Mouse (Mus musculus) myocyte (in vitro differentiated cells): ENCODE results near the gene Car3.

ENCODE experiments used
- CEBPB ChIP-seq: IDR thresholded peaks from 2 replicates; pipeline ENCODE4 v1.6.1; 2011; ENCODE audit warnings: mild to moderate bottlenecking, moderate library complexity; ENCODE audit not compliant: poor library complexity, insufficient read depth, severe bottlenecking
- E2F4 ChIP-seq: IDR thresholded peaks from one replicate; pipeline ENCODE4 v1.6.1; 2011; ENCODE audit warnings: mild to moderate bottlenecking, control low read depth, moderate library complexity; ENCODE audit not compliant: insufficient read depth
- MAX ChIP-seq: IDR thresholded peaks from one replicate; pipeline ENCODE4 v1.6.1; 2011; ENCODE audit warnings: low read depth, mild to moderate bottlenecking, control low read depth
- MYOG ChIP-seq, 3 experiments: IDR thresholded peaks; one replicate each; pipeline ENCODE4 v1.6.1; 2011; ENCODE audit warnings: control low read depth in 2 of 3, low read depth in 2 of 3, mild to moderate bottlenecking in 2 of 3; ENCODE audit not compliant: insufficient read length in 2 of 3, control insufficient read depth in 1 of 3, insufficient read depth in 1 of 3
- POLR2A ChIP-seq: IDR thresholded peaks from one replicate; pipeline ENCODE4 v1.6.1; 2011; ENCODE audit warnings: low read depth, mild to moderate bottlenecking, control low read depth, moderate library complexity; ENCODE audit not compliant: insufficient read length
- POLR2AphosphoS2 ChIP-seq: IDR thresholded peaks from one replicate; pipeline ENCODE4 v1.6.1; 2011; ENCODE audit warnings: low read depth, control low read depth; ENCODE audit not compliant: insufficient read length
- SRF ChIP-seq: IDR thresholded peaks from one replicate; pipeline ENCODE4 v1.6.1; 2011; ENCODE audit warnings: low read depth; ENCODE audit not compliant: control insufficient read depth, insufficient read length
- TCF12 ChIP-seq: IDR thresholded peaks from one replicate; pipeline ENCODE4 v1.6.1; 2011; ENCODE audit warnings: mild to moderate bottlenecking, control low read depth; ENCODE audit not compliant: poor library complexity, insufficient read depth, severe bottlenecking
- USF1 ChIP-seq: IDR thresholded peaks from one replicate; pipeline ENCODE4 v1.6.1; 2011; ENCODE audit warnings: low read depth, mild to moderate bottlenecking, control low read depth, moderate library complexity

DNA sequence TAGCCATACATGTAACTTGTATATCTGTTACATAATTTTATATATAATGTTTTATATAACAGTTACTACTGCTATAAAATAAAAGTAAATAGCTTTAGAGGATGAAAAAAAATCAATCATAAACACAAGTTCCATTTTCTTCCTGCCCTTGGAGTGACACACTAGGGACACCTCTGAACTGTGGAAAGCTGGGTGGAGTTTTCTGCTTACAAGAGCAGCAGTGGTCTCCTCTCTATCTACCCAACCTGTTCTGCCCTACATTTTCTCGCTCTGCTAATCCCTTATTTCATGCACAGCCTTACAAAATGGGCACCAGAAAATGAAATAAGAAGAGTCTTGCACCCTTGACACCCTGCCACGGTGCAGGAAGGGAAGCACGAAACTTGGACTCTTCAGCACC is 16.0 kb downstream of the Car3 start:
- no peak for TF ChIP-seq TCF12
- TF ChIP-seq POLR2A, result no peak
- TF ChIP-seq MAX, result no peak
- no peak for TF ChIP-seq POLR2AphosphoS2
- TF ChIP-seq CEBPB, result no peak
- TF ChIP-seq USF1, result no peak
- TF ChIP-seq E2F4, result no peak
- no peak for TF ChIP-seq SRF
- no peak for TF ChIP-seq MYOG (IDR thresholded peaks at IDR 0.05; ENCODE audit: control insufficient read depth in 1 of 3, insufficient read depth in 1 of 3, insufficient read length in 2 of 3, low read depth in 2 of 3)
